Mouse (Mus musculus): ENCODE measurements around the gene Sept11. TPM values are rescaled to one million over a fixed set of nuclear protein-coding genes. Genes with fewer than 3 reads are reported as not detected.

Sept11 gene
- total and polyA plus RNA-seq, 3 experiments = 34.9 to 245 (median 87.2) TPM

- Histone ChIP-seq H3K27ac (ENCODE audit: control insufficient read depth, low read depth, low read length) (no peak overlapping the region), H3K9ac (ENCODE audit: control insufficient read depth, low read depth, low read length, poor library complexity, severe bottlenecking) (no peak overlapping the region), H3K27me3 (ENCODE audit: control insufficient read depth in 1 of 2, insufficient read depth in 2 of 2, low read length in 2 of 2) (no peaks in the 10 kb centered on the region), H3K9me3 (replicated peaks; ENCODE audit: insufficient read depth, low read length) (no peaks in the 10 kb centered on the region), H3K79me2 (ENCODE audit: control insufficient read depth, insufficient read depth, low read length, poor library complexity) (no peaks in the 10 kb centered on the region), H3K4me1 (ENCODE audit: control insufficient read depth in 1 of 2, insufficient read depth in 2 of 2, low read length in 2 of 2) (peaks cover 2 to 5% of the 10 kb centered on the region in 2 experiments; a peak in 3 of 4 replicates), H3K36me3 (ENCODE audit: control insufficient read depth in 1 of 2, insufficient read depth in 2 of 2, low read length in 2 of 2) (peaks cover 10 to 51% of the 10 kb centered on the region in 2 experiments), H3K4me3 (ENCODE audit: control insufficient read depth in 1 of 2, insufficient read depth in 1 of 2, low read depth in 2 of 2, low read length in 2 of 2) (no peak overlapping the region)
- no peak for DNase-seq (ENCODE audit: low read depth, low spot score)
- TF ChIP-seq NRF1 (IDR thresholded peaks at IDR 0.05; ENCODE audit: insufficient read depth, low read depth, low read length, poor library complexity, severe bottlenecking) = no peak
- TF ChIP-seq GABPA (IDR thresholded peaks at IDR 0.05; ENCODE audit: low read depth, low read length) = no peak
- no peak for TF ChIP-seq HCFC1 (IDR thresholded peaks at IDR 0.05; ENCODE audit: low read depth, low read length)
- no peak for TF ChIP-seq TBP (IDR thresholded peaks at IDR 0.05; ENCODE audit: low read depth, low read length)
- no peak for TF ChIP-seq CHD1 (IDR thresholded peaks at IDR 0.05; ENCODE audit: low read depth, low read length)
- no peak for TF ChIP-seq MXI1 (IDR thresholded peaks at IDR 0.05; ENCODE audit: low read depth, low read length)
- TF ChIP-seq BHLHE40 (IDR thresholded peaks at IDR 0.05; ENCODE audit: borderline replicate concordance, low read depth, low read length) = no peak
- no peak for TF ChIP-seq RCOR1 (IDR thresholded peaks at IDR 0.05; ENCODE audit: low read depth, low read length)
- TF ChIP-seq POLR2AphosphoS5 (IDR thresholded peaks at IDR 0.05; ENCODE audit: borderline replicate concordance, low read depth, low read length) = no peak
- TF ChIP-seq TAL1 (IDR thresholded peaks at IDR 0.05; ENCODE audit: low read length) = no peak
- no peak for TF ChIP-seq MAFK (IDR thresholded peaks at IDR 0.05; ENCODE audit: borderline replicate concordance, low read depth, low read length)
- no peak for TF ChIP-seq MYB (IDR thresholded peaks at IDR 0.05; ENCODE audit: low read depth, low read length)
- no peak for TF ChIP-seq USF2 (IDR thresholded peaks at IDR 0.05; ENCODE audit: borderline replicate concordance in 1 of 2, insufficient read depth in 1 of 2, low read depth in 1 of 2, low read length in 2 of 2)
- no peak for TF ChIP-seq MAX (IDR thresholded peaks at IDR 0.05; ENCODE audit: low read length)
- TF ChIP-seq KAT2A (conservative IDR thresholded peaks at IDR 0.05; ENCODE audit: low read depth, low read length) = no peak
- no peak for TF ChIP-seq MEF2A (IDR thresholded peaks at IDR 0.05; ENCODE audit: extremely low read depth, insufficient replicate concordance, low read depth, low read length, poor library complexity, severe bottlenecking)
- TF ChIP-seq USF1 (IDR thresholded peaks at IDR 0.05; ENCODE audit: low read depth, low read length) = no peak
Measured at GRCm38 (mm10) chr5:93190428-93190827, 97.2 kb downstream of the Sept11 start.

GRCm38 (mm10) chr5:93198232-93198631 is 105.0 kb downstream of the Sept11 start:
- peaks cover 13 to 26% of the 10 kb centered on the region in 2 experiments for H3K36me3 ChIP-seq (ENCODE audit: control insufficient read depth in 1 of 2, insufficient read depth in 2 of 2, low read length in 2 of 2)
- DNase-seq (ENCODE audit: low read depth, low spot score) = no peak
- peaks cover 2 to 5% of the 10 kb centered on the region in 2 experiments; a peak in 3 of 4 replicates for H3K4me1 ChIP-seq (ENCODE audit: control insufficient read depth in 1 of 2, insufficient read depth in 2 of 2, low read length in 2 of 2)
- H3K9me3 ChIP-seq (replicated peaks; ENCODE audit: insufficient read depth, low read length) = no peaks in the 10 kb centered on the region
- H3K9ac ChIP-seq (ENCODE audit: control insufficient read depth, low read depth, low read length, poor library complexity, severe bottlenecking) = no peak overlapping the region
- no peak overlapping the region for H3K27ac ChIP-seq (ENCODE audit: control insufficient read depth, low read depth, low read length)
- no peak for TF ChIP-seq SMC3 (IDR thresholded peaks at IDR 0.05; ENCODE audit: low read depth, low read length)
- peak; percentile 67 for TF ChIP-seq ZNF384 (IDR thresholded peaks at IDR 0.05; ENCODE audit: low read depth, low read length)
- no peak overlapping the region for H3K4me3 ChIP-seq (ENCODE audit: control insufficient read depth in 1 of 2, insufficient read depth in 1 of 2, low read depth in 2 of 2, low read length in 2 of 2)
- no peaks in the 10 kb centered on the region for H3K27me3 ChIP-seq (ENCODE audit: control insufficient read depth in 1 of 2, insufficient read depth in 2 of 2, low read length in 2 of 2)
- H3K79me2 ChIP-seq (ENCODE audit: control insufficient read depth, insufficient read depth, low read length, poor library complexity) = peaks cover 3% of the 10 kb centered on the region

All from MEL (cell line).